Mouse (Mus musculus) limb, embryonic 14.5 days (tissue): ENCODE data around the gene Rasa2. TPM values are rescaled to one million over a fixed set of nuclear protein-coding genes. Genes with fewer than 3 reads are reported as not detected.
"Not testable (repeated sequence)": the region's sequence is repeated elsewhere in the genome, so short reads cannot be mapped to it uniquely, and the experiment has no call there.

Source experiments
- ATAC-seq: fragments of 200-750 bp; cut with Nextera tagmentation; 2 replicates; pipeline ENCODE4 v1.8.0; 2017; ENCODE audit warnings: low read depth, moderate number of reproducible peaks, moderate TSS enrichment; ENCODE audit not compliant: low FRiP score
- DNase-seq: peaks from one replicate; pipeline ENCODE4 v3.0.0-alpha.2; 2015; ENCODE audit warnings: low spot score
- H3K27ac ChIP-seq: fragments of 300-500 bp; sonication (generic); replicated peaks from 2 replicates; pipeline ENCODE4 v1.5.1; 2014; ENCODE audit warnings: low read depth, mild to moderate bottlenecking, low read length, moderate library complexity, mixed read lengths
- H3K27me3 ChIP-seq: fragments of 300-500 bp; sonication (generic); 2 replicates; pipeline ENCODE4 v1.6.1; 2014; ENCODE audit warnings: low read length, mixed read lengths; ENCODE audit not compliant: control insufficient read depth, insufficient read depth
- H3K36me3 ChIP-seq: fragments of 300-500 bp; sonication (generic); 2 replicates; pipeline ENCODE4 v1.6.1; 2014; ENCODE audit warnings: mild to moderate bottlenecking, low read length, moderate library complexity, mixed read lengths; ENCODE audit not compliant: control insufficient read depth, insufficient read depth
- H3K4me1 ChIP-seq: fragments of 300-500 bp; sonication (generic); 2 replicates; pipeline ENCODE4 v1.6.1; 2014; ENCODE audit warnings: antibody characterized with exemption, low read length, mixed read lengths; ENCODE audit not compliant: control insufficient read depth, insufficient read depth
- H3K4me2 ChIP-seq: fragments of 300-500 bp; sonication (generic); replicated peaks from 2 replicates; pipeline ENCODE4 v1.6.1; 2014; ENCODE audit warnings: low read depth, mild to moderate bottlenecking, low read length, moderate library complexity; ENCODE audit not compliant: severe bottlenecking
- H3K4me3 ChIP-seq: fragments of 300-500 bp; sonication (generic); replicated peaks from 2 replicates; pipeline ENCODE4 v1.5.1; 2014; ENCODE audit warnings: low read length
- H3K9ac ChIP-seq: fragments of 300-500 bp; sonication (generic); 2 replicates; pipeline ENCODE4 v1.6.1; 2014; ENCODE audit warnings: mild to moderate bottlenecking, low read depth, low read length, moderate library complexity; ENCODE audit not compliant: severe bottlenecking
- H3K9me3 ChIP-seq: fragments of 300-500 bp; sonication (generic); 2 replicates; pipeline ENCODE4 v1.6.1; 2016; ENCODE audit warnings: low read length; ENCODE audit not compliant: control insufficient read depth
- POLR2A ChIP-seq: fragments of 200-500 bp; IDR thresholded peaks from 2 replicates; pipeline ENCODE4 v1.8.0; 2012; ENCODE audit warnings: inconsistent platforms, mild to moderate bottlenecking, moderate library complexity, borderline replicate concordance; ENCODE audit not compliant: insufficient read depth, insufficient read length; ENCODE audit errors: extremely low read depth
- WGBS: fragments of 180-500 bp; shearing (Covaris S2); extraction: QIAGEN DNeasy Blood & Tissue Kit; methylation state at CpG from one replicate; pipeline ENCODE4 v1.1.7; 2014; 5-methylcytosine and 5-hydroxymethylcytosine counted together
- polyA plus RNA-seq, 2 experiments: library from polyadenylated mRNA; depleted of rRNA in 1 of 2; stranded (reverse) in 1 of 2; unstranded in 1 of 2; fragments of >200 nt; fragmentation: Nextera tagmentation in 1 of 2; extraction: Ambion mirVana in 1 of 2; gene quantifications; 2 replicates each; pipeline versions ENCODE4 v1.2.1 to v1.2.3; 2012 to 2014

Gene Rasa2
- polyA plus RNA-seq (2012; rRNA removed): 10.3 and 10.9 TPM in 2 replicates
- polyA plus RNA-seq (2014; fragmentation: Nextera tagmentation; extraction: Ambion mirVana): 20.4 and 20.6 TPM in 2 replicates

- H3K4me2 ChIP-seq: peak within 1 kb of the TSS; percentile 73
- H3K4me3 ChIP-seq: peak within 1 kb of the TSS; percentile 91
- H3K36me3 ChIP-seq: no peaks in the 10 kb centered on the region
- no peaks in the 10 kb centered on the region for H3K9me3 ChIP-seq
- H3K9ac ChIP-seq: peak within 1 kb of the TSS; percentile 98
- 7% methylated on average over 34 of the region's 52 CpGs for WGBS
- ATAC-seq (peak; percentile 98), DNase-seq (peak; percentile 92)
- TF ChIP-seq POLR2A: peak; percentile 94
- peak within 1 kb of the TSS; percentile 98 for H3K27ac ChIP-seq
- peaks cover 5% of the 10 kb centered on the region; the same call in 1 of the 2 replicates for H3K4me1 ChIP-seq
- no peaks in the 10 kb centered on the region for H3K27me3 ChIP-seq
Measured at GRCm38 (mm10) chr9:96631389-96632072, at the start of gene Rasa2. TSS of gene Rasa2 (minus strand) at chr9:96631617.

GRCm38 (mm10) chr9:96678611-96679010, 47.2 kb upstream of the Rasa2 start:
- no peak overlapping the region for H3K4me3 ChIP-seq
- no peaks in the 10 kb centered on the region for H3K4me1 ChIP-seq
- no peak overlapping the region for H3K27ac ChIP-seq
- H3K9ac ChIP-seq: no peak overlapping the region
- H3K27me3 ChIP-seq: no peaks in the 10 kb centered on the region
- H3K9me3 ChIP-seq: no peaks in the 10 kb centered on the region
- no peak overlapping the region for H3K4me2 ChIP-seq
- WGBS: 78% methylated on average over 5 of the region's 5 CpGs
- no peaks in the 10 kb centered on the region for H3K36me3 ChIP-seq
- DNase-seq (no peak), ATAC-seq (no peak)
- no peak for TF ChIP-seq POLR2A

GRCm38 (mm10) chr9:96677711-96678110, 46.3 kb upstream of the Rasa2 start:
- WGBS: 80% methylated on average over 5 of the region's 5 CpGs
- H3K4me3 ChIP-seq, H3K4me1 ChIP-seq, H3K9ac ChIP-seq, H3K27ac ChIP-seq, DNase-seq, H3K27me3 ChIP-seq, H3K9me3 ChIP-seq, H3K4me2 ChIP-seq, H3K36me3 ChIP-seq, ATAC-seq: not testable (repeated sequence)

- Histone ChIP-seq H3K9ac (no peak overlapping the region), H3K27ac (no peak overlapping the region), H3K27me3 (no peaks in the 10 kb centered on the region), H3K4me1 (no peaks in the 10 kb centered on the region), H3K4me2 (no peak overlapping the region), H3K4me3 (no peak overlapping the region), H3K9me3 (no peaks in the 10 kb centered on the region), H3K36me3 (no peaks in the 10 kb centered on the region)
- WGBS: 88% methylated on average over 10 of the region's 10 CpGs
- ATAC-seq (no peak), DNase-seq (no peak)
- TF ChIP-seq POLR2A: no peak
Measured at GRCm38 (mm10) chr9:96676671-96677070, 45.3 kb upstream of the Rasa2 start.

- Histone ChIP-seq H3K4me2 (no peak overlapping the region), H3K4me3 (no peak overlapping the region), H3K9me3 (no peaks in the 10 kb centered on the region), H3K27me3 (no peaks in the 10 kb centered on the region), H3K27ac (no peak overlapping the region), H3K36me3 (no peaks in the 10 kb centered on the region), H3K4me1 (no peaks in the 10 kb centered on the region), H3K9ac (no peak overlapping the region)
- WGBS: 81% methylated on average over 8 of the region's 8 CpGs
- no peak for TF ChIP-seq POLR2A
- no peak for ATAC-seq
- DNase-seq: no peak
Measured at GRCm38 (mm10) chr9:96675763-96676640, 44.6 kb upstream of the Rasa2 start.
